Mouse (Mus musculus) monocyte, adult 5-6 weeks (primary cell): ENCODE results near the gene Rhd. TPM values are rescaled to one million over a fixed set of nuclear protein-coding genes. Genes with fewer than 3 reads are reported as not detected.

Source experiments
- total RNA-seq: library from RNA; stranded (forward); fragments of 200-1000, 200-491, 200-594 nt; gene quantifications from 3 replicates; pipeline ENCODE4 v1.2.3, GENCODE M21; 2017

Gene Rhd
- total RNA-seq, 1 experiment from 2014 or later = not detected

Other genes starting within 250 kb of the Rhd start
- gene Man1c1, start 160.2 kb upstream of the Rhd start, total RNA-seq = 12.8 to 13.9 TPM (median 13.3 TPM) in 3 replicates
- 32.2 to 42.1 TPM (median 33.3 TPM) in 3 replicates for gene Ldlrap1, start 96.5 kb upstream of the Rhd start, total RNA-seq
- gene Maco1, start 11.2 kb upstream of the Rhd start, total RNA-seq = 36.1 to 41.4 TPM (median 38.3 TPM) in 3 replicates
- gene Tmem50a, start 50.5 kb downstream of the Rhd start, total RNA-seq = 424 to 614 TPM (median 508 TPM) in 3 replicates
- 359 to 640 TPM (median 511 TPM) in 3 replicates for gene Rsrp1, start 59.1 kb downstream of the Rhd start, total RNA-seq
- 551 to 822 TPM (median 699 TPM) in 3 replicates for gene Syf2, start 66.4 kb downstream of the Rhd start, total RNA-seq